Mouse (Mus musculus) stomach, embryonic 15.5 days (tissue): Measurements from ENCODE around the gene D630039A03Rik. TPM values are rescaled to one million over a fixed set of nuclear protein-coding genes. Genes with fewer than 3 reads are reported as not detected.
"Not testable (repeated sequence)": the region's sequence is repeated elsewhere in the genome, so short reads cannot be mapped to it uniquely, and the experiment has no call there.

Source experiments
- ATAC-seq: fragments of 200-750 bp; cut with Nextera tagmentation; 2 replicates; pipeline ENCODE4 v1.8.0; 2017; ENCODE audit warnings: low read depth, moderate number of reproducible peaks, moderate TSS enrichment; ENCODE audit not compliant: insufficient read depth, low FRiP score
- H3K27ac ChIP-seq: fragments of 300-500 bp; sonication (generic); 2 replicates; pipeline ENCODE4 v1.5.1; 2015; ENCODE audit warnings: mild to moderate bottlenecking, inconsistent platforms
- H3K27me3 ChIP-seq: fragments of 300-500 bp; sonication (generic); replicated peaks from 2 replicates; pipeline ENCODE4 v1.6.1; 2015; ENCODE audit warnings: inconsistent platforms
- H3K36me3 ChIP-seq: fragments of 300-500 bp; sonication (generic); 2 replicates; pipeline ENCODE4 v1.6.1; 2015; ENCODE audit warnings: inconsistent platforms
- H3K4me1 ChIP-seq: fragments of 300-500 bp; sonication (generic); 2 replicates; pipeline ENCODE4 v1.6.1; 2015; ENCODE audit warnings: inconsistent platforms
- H3K4me2 ChIP-seq: fragments of 300-500 bp; sonication (generic); 2 replicates; pipeline ENCODE4 v1.6.1; 2015; ENCODE audit warnings: mild to moderate bottlenecking, inconsistent platforms
- H3K4me3 ChIP-seq: fragments of 300-500 bp; sonication (generic); replicated peaks from 2 replicates; pipeline ENCODE4 v1.5.1; 2015; ENCODE audit warnings: inconsistent platforms
- H3K9ac ChIP-seq: fragments of 300-500 bp; sonication (generic); 2 replicates; pipeline ENCODE4 v1.6.1; 2015; ENCODE audit warnings: inconsistent platforms
- H3K9me3 ChIP-seq: fragments of 300-500 bp; sonication (generic); 2 replicates; pipeline ENCODE4 v1.6.1; 2016; ENCODE audit warnings: inconsistent platforms
- WGBS: fragments of 180-500 bp; shearing (Covaris S2); methylation state at CpG from one replicate; pipeline ENCODE4 v1.1.7; 2015; 5-methylcytosine and 5-hydroxymethylcytosine counted together
- polyA plus RNA-seq: library from polyadenylated mRNA; unstranded; fragments of >200 nt; fragmentation: Nextera tagmentation; extraction: Ambion mirVana; gene quantifications from 2 replicates; pipeline ENCODE4 v1.2.1, GENCODE M21; 2015

The D630039A03Rik gene
- polyA plus RNA-seq, 1 experiment from 2014 or later, result 10.4 TPM

DNA sequence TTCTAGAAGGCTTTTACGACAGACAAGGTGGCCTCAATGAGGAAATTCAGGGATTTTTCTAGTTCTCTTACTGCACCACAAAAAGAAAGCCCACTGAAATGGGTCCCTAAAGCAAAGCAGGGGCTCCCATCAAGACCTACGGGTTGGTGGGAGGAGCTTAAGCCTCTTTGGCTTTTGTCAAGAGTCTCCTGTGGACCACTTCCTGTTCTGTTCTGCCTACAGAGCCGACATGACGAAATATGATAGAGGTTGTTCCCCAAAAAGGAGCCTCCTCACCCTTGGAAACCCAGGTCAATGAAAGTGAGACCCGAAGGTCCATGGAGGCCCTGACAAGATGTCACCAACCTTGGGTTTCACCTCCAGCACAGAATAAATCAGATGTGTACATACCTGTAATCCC, 13.5 kb downstream of the D630039A03Rik start:
- Histone ChIP-seq H3K9ac (no peak overlapping the region), H3K4me2 (no peak overlapping the region), H3K4me3 (no peak overlapping the region), H3K9me3 (no peaks in the 10 kb centered on the region), H3K27ac (no peak overlapping the region), H3K36me3 (no peaks in the 10 kb centered on the region), H3K27me3 (no peaks in the 10 kb centered on the region), H3K4me1 (0 out of 2 replicates have a peak, but pooled peaks cover 2% of the 10 kb centered on the region)
- 74% methylated on average over 5 of the region's 5 CpGs for WGBS
- no peak for ATAC-seq

DNA sequence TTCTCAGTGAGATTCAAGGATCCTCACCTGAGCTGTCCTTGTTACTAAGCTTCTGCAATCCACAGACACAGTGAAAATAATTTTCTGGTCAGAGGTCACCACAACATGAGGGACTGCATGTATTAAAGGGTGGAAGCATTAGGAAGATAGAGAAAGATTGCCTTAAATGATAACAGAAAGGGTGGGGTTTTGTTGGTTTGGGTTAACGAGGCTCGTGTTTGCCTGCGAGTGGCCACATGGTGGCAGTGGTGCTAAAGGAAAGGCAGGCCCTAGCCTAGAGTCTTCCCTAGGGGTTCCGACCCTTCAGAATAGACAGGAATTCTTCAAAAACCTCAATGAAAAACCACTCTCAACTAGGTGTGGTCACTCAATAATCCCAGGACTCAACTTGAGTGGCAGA, 14.9 kb downstream of the D630039A03Rik start:
- no peaks in the 10 kb centered on the region for H3K27me3 ChIP-seq
- H3K27ac ChIP-seq, result no peak overlapping the region
- H3K4me2 ChIP-seq, result no peak overlapping the region
- no peaks in the 10 kb centered on the region for H3K4me1 ChIP-seq
- no peak overlapping the region for H3K9ac ChIP-seq
- H3K36me3 ChIP-seq, result no peaks in the 10 kb centered on the region
- ATAC-seq, result no peak
- H3K9me3 ChIP-seq, result no peaks in the 10 kb centered on the region
- H3K4me3 ChIP-seq, result no peak overlapping the region
- 18% methylated on average over 4 of the region's 4 CpGs for WGBS

DNA sequence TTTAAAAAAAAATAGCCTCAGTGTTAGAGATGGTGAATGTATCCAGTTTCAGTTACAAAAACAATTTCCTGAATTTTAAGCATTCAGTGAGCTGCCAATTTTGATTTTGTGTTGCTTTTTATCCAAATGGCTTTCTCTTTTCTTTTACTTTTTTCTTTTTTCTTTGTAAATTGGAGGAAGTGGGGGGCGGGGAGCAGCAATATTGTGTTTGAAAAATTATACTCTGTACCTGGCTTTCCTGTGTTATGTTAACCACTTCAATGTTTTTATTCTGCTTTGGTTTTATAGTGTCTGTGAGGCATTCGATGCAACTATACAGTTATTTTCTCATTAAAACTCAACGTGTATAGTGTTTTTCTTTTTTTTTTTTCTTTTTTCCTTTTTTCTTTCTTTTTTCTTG, 19.5 kb downstream of the D630039A03Rik start:
- Histone ChIP-seq H3K9me3 (no peaks in the 10 kb centered on the region), H3K9ac (no peak overlapping the region), H3K36me3 (no peaks in the 10 kb centered on the region), H3K27ac (no peak overlapping the region), H3K4me2 (no peak overlapping the region), H3K4me1 (peaks cover 3% of the 10 kb centered on the region; the same call in 1 of the 2 replicates), H3K27me3 (no peaks in the 10 kb centered on the region), H3K4me3 (no peak overlapping the region)
- no peak for ATAC-seq
- WGBS, result 88% methylated on average over 3 of the region's 3 CpGs

DNA sequence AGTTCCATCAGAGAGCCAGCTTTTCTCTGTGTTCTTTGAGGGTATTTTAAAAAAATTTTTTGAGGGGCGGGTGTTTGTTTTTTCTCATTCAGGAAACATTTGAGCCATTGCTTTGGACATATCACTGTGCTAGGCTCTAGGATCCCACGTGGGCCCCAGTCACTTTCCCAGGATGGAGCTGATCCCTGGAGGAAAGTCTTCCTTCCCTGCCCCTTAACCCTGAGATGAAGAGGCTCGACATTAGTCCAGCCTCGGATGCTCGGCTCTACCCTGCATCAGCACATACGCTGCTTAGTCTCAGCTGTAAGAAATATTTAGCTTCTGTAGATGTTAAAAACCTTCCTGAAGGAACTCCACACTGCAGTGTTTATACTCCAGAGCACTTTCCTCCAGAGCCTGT, 20.2 kb downstream of the D630039A03Rik start:
- Histone ChIP-seq H3K4me1 (peaks cover 3% of the 10 kb centered on the region; the same call in 1 of the 2 replicates), H3K9ac (no peak overlapping the region), H3K36me3 (no peaks in the 10 kb centered on the region), H3K9me3 (no peaks in the 10 kb centered on the region), H3K27ac (peak overlapping the region; percentile 3; the same call in 1 of the 2 replicates), H3K4me3 (no peak overlapping the region), H3K4me2 (no peak overlapping the region), H3K27me3 (no peaks in the 10 kb centered on the region)
- ATAC-seq, result no peak
- 31% methylated on average over 6 of the region's 6 CpGs for WGBS

DNA sequence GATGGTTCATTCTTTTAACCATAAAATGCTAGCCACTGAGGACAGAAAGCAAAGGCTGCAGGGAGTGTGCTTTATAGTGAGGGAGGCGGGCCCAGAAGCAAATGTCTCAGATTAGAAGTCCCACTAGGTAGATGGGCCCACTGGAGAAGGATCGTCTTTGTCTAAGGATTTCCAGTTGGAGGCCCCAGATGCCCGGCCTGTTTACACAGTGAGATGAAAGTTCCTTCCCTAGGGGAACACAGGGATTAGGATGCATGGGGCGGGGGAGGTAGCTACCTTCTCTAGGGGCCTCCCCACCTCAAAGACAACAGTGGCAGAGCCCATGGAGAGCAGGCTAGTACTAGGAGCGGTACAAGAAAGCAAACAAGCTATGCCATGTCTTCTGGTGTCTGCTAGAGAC, 21.0 kb downstream of the D630039A03Rik start:
- Histone ChIP-seq H3K27me3 (no peaks in the 10 kb centered on the region), H3K4me1 (peaks cover 3% of the 10 kb centered on the region; the same call in 1 of the 2 replicates), H3K9ac (no peak overlapping the region), H3K27ac (peak overlapping the region; percentile 3; the same call in 1 of the 2 replicates), H3K4me3 (no peak overlapping the region), H3K36me3 (no peaks in the 10 kb centered on the region), H3K4me2 (no peak overlapping the region), H3K9me3 (no peaks in the 10 kb centered on the region)
- 46% methylated on average over 5 of the region's 5 CpGs for WGBS
- no peak for ATAC-seq

DNA sequence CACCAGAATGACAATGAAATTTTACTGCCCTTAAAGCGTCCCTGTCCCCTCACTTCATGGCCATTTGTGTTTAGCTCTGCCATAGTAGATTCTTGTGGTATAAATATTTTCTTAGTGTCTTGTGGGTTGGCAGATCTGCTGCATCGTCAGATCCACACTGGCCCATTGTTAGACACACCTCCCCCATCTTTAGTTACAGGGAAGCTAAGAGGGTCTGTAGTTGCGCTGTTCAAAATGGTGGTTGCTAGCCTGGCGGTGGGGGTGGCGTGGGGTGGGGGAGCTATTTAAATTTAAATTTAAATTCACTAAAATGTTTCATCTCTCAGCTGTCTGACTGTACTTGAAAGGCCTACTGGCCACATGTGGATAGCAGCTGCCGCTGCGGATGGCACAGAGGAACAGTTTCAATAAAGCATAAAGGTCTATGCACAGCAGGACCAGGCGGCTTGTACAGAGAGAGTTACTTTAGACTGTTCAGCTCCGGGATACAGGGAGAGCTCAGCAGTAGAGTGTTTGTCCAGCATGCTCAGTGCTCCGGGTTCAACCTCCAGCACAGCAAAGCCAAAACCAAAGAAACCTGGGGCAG, 24.0 kb downstream of the D630039A03Rik start:
- Histone ChIP-seq H3K27ac (no peak overlapping the region), H3K27me3 (no peaks in the 10 kb centered on the region), H3K4me1 (peaks cover 3% of the 10 kb centered on the region; the same call in 1 of the 2 replicates), H3K9me3 (no peaks in the 10 kb centered on the region), H3K4me3 (no peak overlapping the region), H3K36me3 (no peaks in the 10 kb centered on the region), H3K4me2 (no peak overlapping the region), H3K9ac (no peak overlapping the region)
- WGBS, result 88% methylated on average over 10 of the region's 10 CpGs
- no peak for ATAC-seq

GRCm38 (mm10) chr4:57889773-57890172, 26.3 kb downstream of the D630039A03Rik start:
- Histone ChIP-seq H3K27ac (no peak overlapping the region), H3K27me3 (no peaks in the 10 kb centered on the region), H3K4me2 (no peak overlapping the region), H3K9ac (no peak overlapping the region), H3K9me3 (no peaks in the 10 kb centered on the region), H3K36me3 (no peaks in the 10 kb centered on the region), H3K4me1 (0 out of 2 replicates have a peak, but pooled peaks cover 3% of the 10 kb centered on the region), H3K4me3 (no peak overlapping the region)
- WGBS, result 77% methylated on average over 8 of the region's 8 CpGs
- no peak for ATAC-seq

GRCm38 (mm10) chr4:57888978-57889377, 27.1 kb downstream of the D630039A03Rik start:
- not testable (repeated sequence) for H3K9ac ChIP-seq, H3K9me3 ChIP-seq, H3K27ac ChIP-seq, H3K4me2 ChIP-seq, H3K4me1 ChIP-seq, H3K4me3 ChIP-seq, H3K36me3 ChIP-seq, H3K27me3 ChIP-seq, ATAC-seq
- WGBS, result 89% methylated on average over 1 of the region's 1 CpGs

GRCm38 (mm10) chr4:57888246-57888645, 27.9 kb downstream of the D630039A03Rik start:
- Histone ChIP-seq H3K4me3 (no peak overlapping the region), H3K9me3 (no peaks in the 10 kb centered on the region), H3K9ac (no peak overlapping the region), H3K4me2 (no peak overlapping the region), H3K4me1 (0 out of 2 replicates have a peak, but pooled peaks cover 3% of the 10 kb centered on the region), H3K27me3 (no peaks in the 10 kb centered on the region), H3K27ac (no peak overlapping the region), H3K36me3 (no peaks in the 10 kb centered on the region)
- 86% methylated on average over 2 of the region's 2 CpGs for WGBS
- no peak for ATAC-seq

DNA sequence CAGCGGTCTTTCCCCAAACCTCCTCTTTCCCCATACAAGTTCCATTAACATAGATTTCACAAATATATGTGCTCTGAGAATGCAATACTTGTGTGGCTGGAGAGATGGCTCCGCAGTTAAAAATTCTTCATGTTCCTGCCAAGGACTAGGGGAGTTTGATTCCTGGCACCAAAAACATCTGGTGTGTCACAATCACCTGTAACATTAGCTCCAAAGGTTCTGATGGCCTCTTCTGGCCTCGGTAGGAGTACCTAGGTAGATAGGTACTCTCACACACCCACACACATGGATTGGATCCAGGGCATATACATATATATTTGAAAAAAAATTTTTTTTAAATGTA, 29.2 kb downstream of the D630039A03Rik start:
- Histone ChIP-seq H3K27me3 (no peaks in the 10 kb centered on the region), H3K4me2 (no peak overlapping the region), H3K9me3 (no peaks in the 10 kb centered on the region), H3K4me1 (0 out of 2 replicates have a peak, but pooled peaks cover 3% of the 10 kb centered on the region), H3K9ac (no peak overlapping the region), H3K4me3 (no peak overlapping the region), H3K27ac (no peak overlapping the region), H3K36me3 (no peaks in the 10 kb centered on the region)
- 89% methylated on average over 3 of the region's 3 CpGs for WGBS
- ATAC-seq, result no peak

DNA sequence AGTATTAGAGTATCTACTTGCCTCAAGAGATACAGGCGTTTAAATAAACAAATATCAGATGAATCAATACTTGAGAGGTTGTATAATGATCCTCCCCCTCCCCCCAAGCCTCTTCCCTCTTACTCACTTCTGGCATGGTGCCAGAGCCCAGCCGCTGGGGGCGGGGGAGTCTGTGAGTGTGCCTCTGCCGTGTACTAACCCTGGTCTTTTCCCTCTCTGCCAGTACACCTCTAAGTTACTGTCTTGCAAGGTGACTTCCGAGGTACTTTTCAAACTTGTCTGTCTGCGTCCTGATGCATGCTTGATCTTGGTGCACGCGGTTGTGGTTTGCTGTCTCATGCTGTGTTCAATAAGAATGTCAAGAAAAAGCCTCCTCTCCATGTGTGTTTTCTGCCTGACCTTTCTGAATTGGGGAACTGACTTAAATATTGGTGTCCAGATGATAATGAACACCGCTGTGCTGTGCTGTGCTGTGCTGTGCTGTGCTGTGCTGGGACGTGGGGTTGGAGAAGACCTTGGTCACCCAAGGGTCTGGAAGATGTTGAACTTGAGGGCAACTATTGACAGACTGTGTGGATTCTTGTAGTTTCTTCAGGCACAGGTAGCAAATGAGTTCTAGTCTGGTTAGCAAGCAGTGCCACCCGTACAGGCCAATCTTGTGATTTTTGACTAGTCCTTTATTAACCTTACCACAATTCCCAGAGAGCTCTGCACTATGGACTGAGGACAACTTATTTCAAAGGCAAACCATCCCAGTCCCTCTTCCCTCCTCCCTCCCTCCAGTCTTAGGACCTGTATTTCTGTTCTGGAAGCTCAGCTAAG, 29.8 kb downstream of the D630039A03Rik start:
- 43% methylated on average over 11 of the region's 11 CpGs for WGBS
- H3K27ac ChIP-seq, result no peak overlapping the region
- no peak overlapping the region for H3K4me3 ChIP-seq
- no peaks in the 10 kb centered on the region for H3K9me3 ChIP-seq
- no peaks in the 10 kb centered on the region for H3K27me3 ChIP-seq
- no peak overlapping the region for H3K4me2 ChIP-seq
- no peak overlapping the region for H3K9ac ChIP-seq
- ATAC-seq, result no peak
- H3K4me1 ChIP-seq, result 0 out of 2 replicates have a peak, but pooled peaks cover 3% of the 10 kb centered on the region
- no peaks in the 10 kb centered on the region for H3K36me3 ChIP-seq

DNA sequence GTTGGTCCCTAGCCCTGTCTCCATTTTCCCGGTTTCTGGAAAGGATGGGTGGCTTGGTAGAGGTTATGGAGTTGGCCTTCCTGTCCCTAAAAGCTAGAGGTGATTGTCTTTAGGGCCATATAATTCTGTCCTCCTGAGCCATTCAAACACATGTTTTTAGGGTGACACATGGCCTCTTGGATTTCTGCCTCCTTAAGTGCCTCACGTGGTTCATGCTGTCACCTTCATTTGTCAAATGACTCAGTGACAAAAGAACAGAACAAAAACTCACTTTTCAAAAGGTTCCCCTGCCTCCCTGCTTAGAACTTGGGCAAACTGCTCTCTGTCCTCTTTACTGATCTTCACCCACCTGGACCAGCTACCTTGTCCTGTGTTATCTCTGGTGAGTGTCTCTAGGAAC, 30.9 kb downstream of the D630039A03Rik start:
- H3K9me3 ChIP-seq, result no peaks in the 10 kb centered on the region
- WGBS, result 60% methylated on average over 2 of the region's 2 CpGs
- 0 out of 2 replicates have a peak, but pooled peaks cover 3% of the 10 kb centered on the region for H3K4me1 ChIP-seq
- H3K9ac ChIP-seq, result no peak overlapping the region
- no peaks in the 10 kb centered on the region for H3K36me3 ChIP-seq
- no peak for ATAC-seq
- H3K27ac ChIP-seq, result no peak overlapping the region
- no peaks in the 10 kb centered on the region for H3K27me3 ChIP-seq
- no peak overlapping the region for H3K4me3 ChIP-seq
- H3K4me2 ChIP-seq, result no peak overlapping the region
